ENCODE assay signal across 30 mouse cellular contexts in the genomic region with DNA sequence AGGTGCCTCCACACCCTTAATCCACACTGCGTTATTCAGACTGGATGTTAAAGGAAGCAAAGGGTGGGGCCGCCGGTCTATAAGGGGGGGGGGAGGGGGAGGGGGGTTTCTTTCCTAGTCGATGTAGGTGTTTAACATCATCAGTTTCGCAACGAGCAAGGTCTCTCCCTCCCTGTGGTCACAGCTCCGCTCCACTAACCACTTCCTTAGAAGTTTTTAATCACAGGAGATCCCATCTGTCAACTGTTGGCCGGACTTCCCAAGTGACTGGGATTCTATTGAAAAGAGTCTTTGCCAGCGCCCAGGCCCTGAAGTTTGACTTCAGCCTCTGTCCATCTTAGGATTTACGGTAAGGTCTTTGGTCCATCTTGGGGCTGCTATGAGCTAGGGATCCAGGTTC.
"Had no signal": no experiment of that assay in that cellular context is flagged by ENCODE, and none has a peak within 500 bp of the region (broad histone marks: within the 10 kb centered on the region; RNA-seq: fewer than 3 reads in every experiment).

No protein-coding gene starts in this region.

- H3K9me3 ChIP-seq: heart, embryonic 10.5 days; heart, embryonic 15.5 days; hindbrain, embryonic 13.5 days; hindbrain, embryonic 15.5 days; intestine, embryonic 15.5 days had no signal

- H3K4me3 ChIP-seq: heart, embryonic 10.5 days; heart, embryonic 12.5 days; heart, embryonic 13.5 days; heart, embryonic 15.5 days; hindbrain, embryonic 10.5 days; hindbrain, embryonic 12.5 days; hindbrain, embryonic 13.5 days; hindbrain, embryonic 15.5 days; intestine, embryonic 15.5 days; layer of hippocampus, adult 2 months; left cerebral cortex, adult 2 months had no signal

- H3K9ac ChIP-seq: heart, embryonic 12.5 days; heart, embryonic 13.5 days; heart, embryonic 15.5 days; hindbrain, embryonic 12.5 days; hindbrain, embryonic 13.5 days; hindbrain, embryonic 15.5 days; intestine, embryonic 15.5 days had no signal

- DNase-seq: heart, postnatal 10 days; heart, postnatal 14 days; heart, postnatal 36 days; heart, postnatal 4 days; kidney, adult 11 months; kidney, adult 18-20 months; kidney, adult 2 months; kidney, adult 8-10 months; kidney, adult 9 months; kidney, postnatal 10 days; kidney, postnatal 14 days; kidney, postnatal 25 days; layer of hippocampus, adult 9-11 months had no signal

- H3K27me3 ChIP-seq: heart, embryonic 12.5 days; heart, embryonic 15.5 days; hindbrain, embryonic 12.5 days; hindbrain, embryonic 13.5 days; hindbrain, embryonic 15.5 days had no signal

- ATAC-seq: hindbrain, embryonic 16.5 days; hindbrain, postnatal 0 days; inflammation-experienced regulatory T-cells, adult 6 months; intestine, embryonic 15.5 days; intestine, embryonic 16.5 days; intestine, postnatal 0 days had no signal

- H3K36me3 ChIP-seq: heart, embryonic 10.5 days; heart, embryonic 12.5 days; heart, embryonic 13.5 days; heart, embryonic 15.5 days; hindbrain, embryonic 10.5 days; hindbrain, embryonic 12.5 days; hindbrain, embryonic 13.5 days; hindbrain, embryonic 15.5 days; intestine, embryonic 15.5 days had no signal

- H3K4me1 ChIP-seq: heart, embryonic 12.5 days; heart, embryonic 13.5 days; heart, embryonic 15.5 days; intestine, embryonic 15.5 days had no signal

- H3K4me2 ChIP-seq: heart, embryonic 11.5 days; heart, embryonic 12.5 days; heart, embryonic 13.5 days; heart, embryonic 15.5 days; hindbrain, embryonic 12.5 days; hindbrain, embryonic 13.5 days; hindbrain, embryonic 15.5 days; intestine, embryonic 15.5 days had no signal

- H3K27ac ChIP-seq: heart, embryonic 10.5 days; heart, embryonic 13.5 days; heart, embryonic 15.5 days; hindbrain, embryonic 10.5 days; hindbrain, embryonic 12.5 days; hindbrain, embryonic 13.5 days; hindbrain, embryonic 15.5 days; hindbrain, postnatal 0 days; intestine, embryonic 15.5 days; layer of hippocampus, adult 2 months; left cerebral cortex, adult 2 months had no signal
